Mouse (Mus musculus): ENCODE results near the gene Atpaf1.

Atpaf1 gene

DNA sequence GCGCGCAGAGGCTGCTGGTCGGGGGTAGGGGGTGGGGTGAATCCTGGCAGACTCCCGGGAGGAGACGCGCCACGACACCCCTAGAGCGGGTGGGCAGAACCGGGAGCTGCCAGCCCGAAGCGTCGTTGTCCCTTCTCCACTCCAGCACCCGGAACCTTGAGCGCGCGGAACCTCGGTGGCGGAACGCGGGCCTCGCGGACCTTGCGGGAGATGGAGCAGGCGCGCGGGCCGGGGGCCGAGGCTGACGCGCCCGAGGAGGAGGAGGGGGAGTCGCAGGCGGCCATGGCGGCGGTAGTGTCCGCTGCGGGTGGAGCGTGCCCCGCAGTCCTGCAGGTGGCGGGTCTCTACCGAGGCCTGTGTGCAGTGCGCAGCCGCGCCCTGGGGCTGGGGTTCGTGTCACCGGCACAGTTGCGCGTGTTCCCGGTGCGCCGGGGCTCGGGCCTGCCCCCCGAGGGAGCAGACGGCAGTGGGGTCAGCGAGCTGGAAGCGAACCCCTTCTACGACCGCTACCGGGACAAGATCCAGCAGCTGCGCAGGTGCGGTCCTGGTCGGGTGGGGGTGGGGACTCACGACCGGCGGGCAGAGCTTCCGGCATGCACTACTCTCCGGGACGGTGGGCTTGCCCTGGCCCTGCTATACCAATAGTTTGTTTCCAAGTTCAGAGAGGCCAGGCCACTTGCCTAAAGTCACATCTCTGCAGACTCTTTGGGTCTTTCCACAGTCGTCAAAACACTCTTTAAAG, at the start of gene Atpaf1:
Gene Atpaf1 (plus strand): TSS at position 44 of the 742 bp plus-strand sequence.
- peak; percentile 85 for ATAC-seq (ENCODE audit: low TSS enrichment)

DNA sequence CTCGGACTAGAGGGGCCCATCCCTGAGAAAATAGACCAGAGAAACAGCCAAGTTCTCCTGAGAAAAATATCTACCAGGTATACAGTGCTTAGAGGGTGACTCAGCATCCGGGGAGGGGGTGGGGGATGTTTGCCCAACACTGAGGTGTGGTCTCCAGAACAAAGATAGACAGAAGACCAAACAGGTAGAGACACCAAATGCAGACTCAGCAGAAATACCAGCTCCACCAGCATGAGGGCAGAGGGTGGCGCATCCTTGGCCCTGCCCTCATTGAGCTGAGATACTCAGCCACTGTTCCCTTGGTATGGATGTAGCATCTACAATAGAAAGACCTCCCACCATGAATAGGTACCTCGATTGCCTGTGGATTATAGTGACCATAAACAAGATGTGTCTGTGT, 49.7 kb upstream of the Atpaf1 start:
- no peak for ATAC-seq (ENCODE audit: low TSS enrichment)

DNA sequence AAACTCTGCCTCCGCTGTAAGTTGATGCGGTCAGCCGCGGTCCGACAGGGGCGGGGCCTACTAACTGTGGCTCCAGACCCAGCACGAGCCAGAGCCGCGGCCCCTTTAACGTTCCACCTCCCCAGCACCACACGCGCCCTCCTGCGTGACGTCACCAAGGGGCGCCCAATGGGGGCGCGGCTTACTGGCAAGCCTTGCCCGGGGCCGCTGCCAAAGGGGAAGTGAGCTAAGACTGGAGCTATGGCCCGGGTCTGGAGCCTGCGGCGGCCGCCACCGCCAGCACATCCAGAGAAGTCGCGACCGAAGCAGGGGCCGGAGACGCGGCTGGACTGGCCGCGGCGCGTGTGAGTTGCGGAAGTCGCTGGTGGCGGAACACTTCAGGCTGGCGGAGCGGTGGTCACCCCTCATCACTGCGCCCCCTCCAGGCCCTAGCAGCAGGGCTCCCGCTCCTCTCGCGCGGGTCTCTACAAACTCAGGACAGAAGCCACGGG, 47.0 kb upstream of the Atpaf1 start, which contains the start of gene Efcab14:
Gene Efcab14 (plus strand): TSS at position 194 of the 491 bp plus-strand sequence.
- ATAC-seq (ENCODE audit: low TSS enrichment), result peak; percentile 98

DNA sequence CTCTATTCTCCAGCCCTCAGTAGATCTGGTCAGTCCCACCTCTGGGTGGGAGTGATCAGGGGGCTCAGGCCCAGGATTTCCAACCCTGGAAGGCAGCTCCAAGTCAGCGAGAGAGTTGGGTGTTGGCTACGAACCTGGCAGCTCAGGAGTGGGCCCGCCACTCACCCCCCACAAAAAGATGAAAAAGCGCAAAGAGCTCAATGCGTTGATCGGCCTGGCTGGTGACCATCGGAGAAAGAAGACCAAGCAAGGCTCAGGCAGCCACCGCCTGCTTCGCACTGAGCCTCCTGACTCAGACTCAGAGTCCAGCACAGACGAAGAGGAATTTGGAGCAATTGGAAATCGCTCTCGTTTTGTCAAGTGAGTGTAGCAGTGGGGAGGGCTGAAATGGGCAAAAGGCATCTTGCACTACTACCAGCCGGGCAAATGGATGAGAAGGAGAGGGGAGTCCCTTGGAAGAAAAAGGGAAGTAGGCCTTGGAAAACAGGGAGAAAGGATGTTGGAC, 46.1 kb upstream of the Atpaf1 start:
- ATAC-seq (ENCODE audit: low TSS enrichment), result no peak

DNA sequence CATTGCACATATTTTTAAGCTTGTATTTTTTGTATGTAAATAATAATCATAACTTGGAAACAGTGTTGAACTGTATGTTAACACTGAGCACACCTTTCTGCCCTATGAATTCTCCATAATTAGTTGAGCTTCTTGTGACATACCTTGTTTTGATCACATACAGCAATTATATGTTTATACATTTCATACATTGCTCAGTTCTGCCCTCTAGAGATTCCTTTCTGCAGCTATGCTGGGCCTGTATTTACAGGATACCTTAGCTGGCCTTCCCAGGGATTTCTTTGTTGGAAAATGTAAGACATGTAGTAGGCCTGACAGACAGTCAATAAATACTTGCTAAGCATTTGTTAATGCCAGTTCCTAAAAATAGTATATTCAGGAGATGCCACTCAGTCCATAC, 42.0 kb upstream of the Atpaf1 start:
- no peak for ATAC-seq (ENCODE audit: low TSS enrichment)

DNA sequence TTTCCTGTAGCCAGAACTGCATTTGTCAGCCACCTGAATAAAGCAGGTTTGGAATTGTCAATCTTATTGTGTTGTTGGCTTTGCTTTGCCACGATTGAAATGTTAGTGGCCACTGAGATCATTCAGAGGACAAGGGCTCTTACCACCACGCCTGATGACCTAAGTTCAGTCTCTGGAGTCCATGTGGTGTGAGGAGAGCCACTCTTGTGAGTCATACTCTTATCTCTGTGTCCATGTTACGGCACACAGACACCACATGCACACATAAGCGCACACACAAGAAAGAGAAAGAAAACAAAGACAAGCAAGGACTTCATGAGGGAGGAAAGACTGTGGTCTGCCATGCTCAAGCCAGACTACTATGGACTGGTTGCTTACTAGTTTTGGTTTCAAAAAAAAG, 41.5 kb upstream of the Atpaf1 start:
- ATAC-seq (ENCODE audit: low TSS enrichment), result no peak

DNA sequence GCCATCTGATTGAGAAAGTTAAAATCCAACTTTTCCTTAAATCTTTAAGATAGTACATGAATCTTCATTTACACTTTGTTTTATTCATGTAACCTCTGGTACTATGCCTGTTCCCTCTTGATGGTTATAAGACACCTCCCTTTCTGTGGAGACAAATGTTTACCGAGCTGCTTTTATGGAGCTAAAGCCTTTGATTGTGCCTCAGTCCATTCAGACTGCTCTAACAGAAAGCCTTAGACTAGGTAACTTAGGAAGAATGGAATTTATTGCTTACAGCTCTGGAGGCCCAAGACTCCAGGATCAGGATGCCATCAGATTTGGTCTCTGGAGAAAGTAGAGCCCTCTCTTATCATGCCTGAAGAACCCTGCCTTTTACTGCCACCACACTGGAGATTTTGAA, 36.4 kb upstream of the Atpaf1 start:
- ATAC-seq (ENCODE audit: low TSS enrichment), result no peak

DNA sequence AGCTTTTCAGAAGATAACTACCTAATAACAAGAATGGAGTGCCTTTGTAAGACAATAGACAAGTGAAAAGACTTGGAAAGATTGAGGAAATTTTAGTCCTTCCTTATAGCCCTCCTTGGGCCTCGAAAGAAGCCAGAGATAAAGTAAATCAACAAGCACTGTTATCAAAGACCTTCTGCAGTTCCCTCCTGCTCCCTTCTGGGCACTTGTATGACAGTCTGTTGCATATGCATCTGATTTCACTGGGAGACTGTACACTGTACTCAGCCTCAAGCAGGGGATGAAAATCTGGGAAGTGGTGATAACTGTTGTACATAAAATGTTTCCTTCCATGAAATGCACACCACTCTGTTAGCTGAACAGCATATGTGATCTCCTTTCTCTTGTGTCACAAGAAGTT, 35.3 kb upstream of the Atpaf1 start:
- no peak for ATAC-seq (ENCODE audit: low TSS enrichment)

DNA sequence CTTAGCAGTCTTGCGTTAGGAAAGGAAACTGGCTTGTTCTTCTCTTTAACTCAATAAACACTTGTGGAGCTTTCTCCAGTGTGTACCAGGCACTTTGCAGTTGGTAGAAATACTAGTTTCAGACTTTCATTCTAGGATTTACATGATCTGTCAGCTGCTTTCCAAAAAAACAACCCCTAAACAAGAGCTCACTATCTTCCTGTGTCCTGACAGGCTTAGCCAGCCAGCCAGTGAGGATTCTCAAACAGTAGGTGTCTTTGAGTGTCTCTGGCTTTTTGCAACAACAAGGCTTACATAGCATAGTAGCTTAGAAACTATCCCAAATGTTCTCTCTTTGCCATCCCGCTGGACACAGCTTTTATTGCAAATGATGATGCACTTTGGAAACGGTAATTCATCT, 30.5 kb upstream of the Atpaf1 start:
- ATAC-seq (ENCODE audit: low TSS enrichment), result no peak

DNA sequence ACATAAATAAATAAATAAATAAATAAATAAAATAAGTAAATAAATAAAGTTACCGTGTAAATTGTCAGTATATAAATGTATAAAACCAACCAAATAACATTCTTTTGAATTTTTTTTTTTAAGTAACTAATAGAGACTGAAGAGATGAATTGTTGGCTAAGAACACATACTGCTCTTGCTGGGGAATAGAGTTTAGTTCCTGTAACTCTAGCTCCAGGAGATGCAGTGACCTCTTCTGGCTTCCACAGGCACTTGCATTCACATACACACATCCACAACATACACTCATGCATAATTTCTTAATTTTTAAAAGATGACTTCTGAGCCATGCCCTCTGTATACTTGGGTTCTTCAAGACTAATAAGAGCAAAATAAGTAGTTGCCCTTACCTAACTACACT, 29.8 kb upstream of the Atpaf1 start:
- ATAC-seq (ENCODE audit: low TSS enrichment), result no peak

DNA sequence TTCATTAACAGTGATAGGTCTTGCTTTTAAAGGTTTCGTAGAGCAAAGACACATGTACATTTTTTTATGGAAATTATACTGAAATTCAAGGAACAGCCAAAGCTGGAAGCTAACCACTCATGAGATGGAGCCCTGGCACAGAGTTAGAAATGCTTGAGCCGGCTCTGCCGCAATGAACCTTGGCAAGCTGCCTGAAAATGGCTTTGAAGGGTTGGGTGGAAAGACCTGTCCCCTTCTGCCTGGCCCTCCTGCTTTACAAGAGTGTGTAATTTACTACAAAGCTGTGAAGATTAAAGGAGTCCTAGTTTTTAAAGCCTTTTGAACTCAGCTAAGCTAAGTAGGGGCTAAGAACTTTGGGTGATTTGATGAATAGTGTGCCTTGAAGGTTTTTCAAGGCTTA, 23.4 kb upstream of the Atpaf1 start:
- ATAC-seq (ENCODE audit: low TSS enrichment), result no peak

DNA sequence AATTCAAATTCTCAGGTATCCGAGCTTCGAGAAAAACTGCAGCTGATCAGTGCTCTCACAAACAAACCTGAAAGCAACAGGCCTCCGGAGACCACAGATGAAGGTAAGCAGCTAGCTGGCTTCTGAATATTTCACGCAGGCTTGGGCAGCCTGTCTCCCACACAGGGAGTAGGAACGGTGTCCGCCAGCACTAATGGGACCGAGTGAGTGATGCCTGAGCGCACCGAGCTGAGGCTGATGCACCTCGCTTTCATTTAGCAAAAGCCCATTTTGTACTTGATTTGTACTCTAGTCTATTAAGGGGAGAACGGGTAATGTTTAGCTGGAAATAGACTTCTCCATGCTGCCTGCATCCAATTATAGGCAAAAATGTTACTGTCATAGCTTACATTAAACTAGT, 20.0 kb upstream of the Atpaf1 start:
- peak; percentile 55; the same call in 1 of the 2 replicates for ATAC-seq (ENCODE audit: low TSS enrichment)

DNA sequence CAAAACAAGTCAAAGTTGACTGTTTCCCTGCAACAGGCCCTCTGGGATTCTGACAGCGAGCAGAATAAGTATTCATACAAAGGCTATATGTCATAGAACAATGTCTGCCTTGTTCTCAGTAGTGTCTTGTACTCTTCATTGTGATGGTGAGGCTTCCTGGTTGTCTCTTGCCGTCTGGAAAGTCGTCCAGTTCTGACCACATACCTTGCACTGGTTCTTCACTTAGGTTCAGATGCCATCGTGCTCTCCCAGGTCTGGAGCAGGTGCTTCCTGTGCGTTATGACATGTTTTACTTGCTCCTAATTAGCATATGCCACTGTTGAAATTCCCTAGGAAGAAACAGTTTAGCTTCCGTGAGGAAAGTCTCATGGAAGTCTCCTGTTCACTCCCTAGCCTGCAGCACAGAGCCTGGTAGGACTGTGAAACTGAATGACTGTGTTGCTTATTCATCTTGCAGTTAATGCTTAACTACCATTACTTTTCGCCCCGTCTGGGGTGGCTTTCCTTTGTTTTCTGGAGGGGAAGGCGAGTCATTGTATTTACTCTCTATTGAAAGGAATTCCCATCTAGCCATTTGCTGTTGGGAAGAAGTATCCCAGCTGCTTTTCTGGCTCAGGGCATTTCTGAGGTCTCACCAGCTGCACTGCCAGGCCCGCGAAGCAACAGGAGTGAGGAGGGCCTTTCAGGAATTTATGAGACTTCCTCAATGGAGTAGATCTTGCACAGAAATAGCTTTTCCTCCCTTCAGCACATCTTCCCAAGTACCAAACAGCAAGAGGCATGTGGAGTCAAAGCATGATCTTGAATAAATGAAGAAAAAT, 16.8 kb upstream of the Atpaf1 start:
- ATAC-seq (ENCODE audit: low TSS enrichment), result no peak

DNA sequence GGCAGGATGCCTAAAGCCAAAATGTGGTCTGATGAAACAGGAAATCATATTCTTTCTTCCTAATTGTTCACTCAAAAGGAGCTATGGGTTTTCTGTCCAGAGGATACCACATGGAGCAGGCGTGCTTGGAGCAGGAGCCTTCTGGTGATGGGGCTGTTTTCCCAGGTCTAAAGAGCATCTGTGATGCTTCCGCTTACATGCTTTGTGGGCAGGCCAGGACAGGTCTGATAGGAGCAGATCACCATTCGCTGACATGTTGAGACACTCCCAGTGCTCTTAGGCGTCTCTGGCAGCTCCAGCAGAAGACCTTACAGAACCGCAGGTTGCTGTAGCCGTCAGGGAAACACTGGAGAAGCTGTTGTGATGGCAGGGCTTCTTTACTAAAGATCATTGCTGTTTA, 9.6 kb upstream of the Atpaf1 start:
- ATAC-seq (ENCODE audit: low TSS enrichment), result no peak

DNA sequence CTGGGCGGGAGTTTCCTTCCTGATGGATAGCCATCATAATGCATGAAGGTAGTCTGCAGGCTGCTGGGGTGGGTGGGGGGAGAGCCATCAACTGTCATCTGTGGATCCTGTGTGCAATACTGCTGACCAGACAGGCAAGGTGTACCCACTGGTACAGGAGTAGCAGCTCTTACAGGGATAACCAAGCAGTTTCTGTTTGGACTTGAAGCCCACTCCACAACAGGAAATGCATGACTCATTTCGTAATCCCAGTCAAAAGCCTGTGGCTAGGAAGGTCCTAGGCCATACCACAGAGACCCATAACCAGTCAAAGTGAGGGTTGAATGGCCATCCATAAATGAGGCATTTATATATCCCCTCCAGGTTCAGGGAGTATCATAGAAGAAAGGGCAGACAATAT, 7.0 kb upstream of the Atpaf1 start:
- no peak for ATAC-seq (ENCODE audit: low TSS enrichment)

DNA sequence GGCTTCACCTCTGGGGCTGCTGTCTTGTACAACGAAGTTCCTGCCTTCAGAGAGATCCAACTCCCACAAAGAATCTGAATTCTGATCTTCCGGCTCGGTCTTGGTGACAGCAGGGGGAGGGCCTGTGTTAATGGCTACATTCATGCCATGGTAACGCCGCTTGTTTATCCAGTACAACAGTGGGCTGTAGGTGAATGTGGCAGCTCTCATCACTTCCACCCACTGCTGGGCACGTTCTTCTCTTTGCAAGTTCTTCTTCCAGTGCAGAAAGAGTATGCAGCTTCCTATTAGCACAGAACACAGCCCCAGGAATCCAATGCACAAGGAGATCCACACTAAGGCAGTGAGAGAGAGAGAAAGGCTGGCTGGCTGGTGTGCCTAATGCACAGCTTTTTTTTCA, 4.3 kb upstream of the Atpaf1 start:
- peak; percentile 36; the same call in 1 of the 2 replicates for ATAC-seq (ENCODE audit: low TSS enrichment)

DNA sequence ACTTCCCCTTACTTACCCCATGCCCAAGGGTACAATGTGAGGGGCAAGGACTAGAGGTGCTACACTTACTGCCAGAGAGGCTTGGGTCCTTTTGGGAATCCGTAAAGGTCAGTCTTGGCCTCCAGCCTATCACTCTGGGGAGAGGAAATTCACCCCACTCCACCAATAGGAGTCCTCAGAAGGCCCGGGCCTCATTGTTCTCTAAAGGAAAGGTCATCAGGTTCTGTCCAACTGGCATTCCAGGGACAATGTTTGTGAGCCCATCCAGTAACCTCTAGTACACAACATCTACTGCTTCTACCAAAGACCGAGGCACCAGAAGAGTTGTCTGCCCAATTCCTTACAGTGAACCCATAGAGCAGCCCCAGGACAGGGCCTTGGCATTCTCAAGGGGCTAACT, 3.7 kb upstream of the Atpaf1 start, which contains the start of gene Tex38:
Gene Tex38 (minus strand): TSS at position 101 of the 400 bp plus-strand sequence.
- ATAC-seq (ENCODE audit: low TSS enrichment), result no peak

DNA sequence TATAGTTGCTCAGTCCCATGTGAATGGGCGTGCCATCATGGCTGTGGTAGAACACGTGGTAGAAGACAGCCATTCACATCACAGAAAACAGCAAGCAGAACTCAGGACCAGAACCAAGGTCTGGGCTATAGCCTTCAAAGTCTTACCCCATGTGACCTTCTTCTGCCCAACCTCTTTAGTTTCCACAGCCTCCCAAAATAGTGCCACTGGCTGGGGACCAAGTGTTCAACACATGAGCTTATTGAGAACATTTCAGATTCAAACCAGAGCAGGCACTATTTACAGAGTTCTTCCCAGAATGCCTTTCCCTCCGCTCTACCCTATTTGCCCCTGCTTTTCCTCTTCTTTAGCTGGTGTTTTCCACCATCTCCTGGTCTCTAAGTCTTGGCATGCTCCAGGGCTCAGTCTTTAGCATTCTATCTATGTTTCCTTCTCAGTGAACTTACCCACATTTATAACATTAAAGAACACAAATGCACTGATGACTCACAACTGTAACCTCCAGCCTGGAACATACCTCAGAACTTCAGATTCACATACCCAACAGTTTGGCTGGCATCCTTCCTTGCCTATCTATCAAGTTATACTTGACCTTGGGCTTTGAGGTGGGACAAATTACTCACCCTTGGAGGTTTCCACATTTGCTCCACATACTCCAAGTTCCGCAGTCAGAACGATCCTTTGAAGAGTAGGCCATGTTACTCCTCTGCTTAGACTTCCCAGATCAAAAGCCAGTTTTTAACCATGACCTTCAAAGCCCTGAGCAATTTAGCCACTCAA, 2.4 kb upstream of the Atpaf1 start:
- ATAC-seq (ENCODE audit: low TSS enrichment), result no peak

DNA sequence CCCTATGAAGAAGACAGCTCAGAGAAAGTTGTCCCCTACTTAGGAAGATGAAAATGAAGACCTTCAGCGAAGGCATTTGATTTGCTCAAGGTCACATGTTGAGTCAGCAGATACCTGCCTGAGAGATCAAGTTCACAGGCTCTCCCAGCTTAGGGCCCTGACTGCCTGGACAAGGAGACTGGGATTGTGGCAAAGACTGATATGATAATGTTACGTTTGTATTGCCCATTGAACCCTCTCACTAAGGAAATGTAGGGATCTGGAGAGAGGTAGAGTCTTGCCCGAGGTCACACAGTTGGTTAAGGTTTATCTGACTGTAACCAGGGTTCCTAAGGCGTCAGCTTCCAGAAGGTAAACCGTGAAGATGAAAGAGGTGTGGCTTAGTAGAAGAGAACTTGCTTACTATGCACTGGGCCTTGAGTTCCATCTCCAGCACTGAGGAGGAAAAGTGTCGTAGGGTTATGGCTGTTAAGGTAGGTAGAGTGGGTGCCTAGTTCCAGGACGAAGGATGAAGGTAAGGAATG, 961 bp downstream of the Atpaf1 start:
- no peak for ATAC-seq (ENCODE audit: low TSS enrichment)

DNA sequence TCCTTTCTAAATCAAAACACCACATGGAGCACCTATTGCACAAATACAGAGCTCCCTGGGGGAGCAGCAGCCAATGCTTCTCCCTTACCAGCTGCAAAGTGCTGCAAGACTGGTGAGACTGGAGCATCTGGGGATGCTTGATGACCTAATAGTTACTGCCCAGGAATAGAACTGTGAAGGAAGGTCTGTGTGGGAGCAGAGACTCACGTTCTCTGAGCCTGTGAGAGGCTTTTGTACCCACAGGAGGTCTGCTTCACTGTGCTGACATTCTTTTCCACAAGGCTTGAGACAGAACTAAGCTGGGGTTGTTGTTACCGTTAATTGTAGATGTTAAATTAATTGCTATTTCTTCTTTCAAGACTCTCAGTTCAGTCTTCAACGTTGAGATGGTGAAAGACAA, 6.3 kb downstream of the Atpaf1 start:
- peak; percentile 67 for ATAC-seq (ENCODE audit: low TSS enrichment)

DNA sequence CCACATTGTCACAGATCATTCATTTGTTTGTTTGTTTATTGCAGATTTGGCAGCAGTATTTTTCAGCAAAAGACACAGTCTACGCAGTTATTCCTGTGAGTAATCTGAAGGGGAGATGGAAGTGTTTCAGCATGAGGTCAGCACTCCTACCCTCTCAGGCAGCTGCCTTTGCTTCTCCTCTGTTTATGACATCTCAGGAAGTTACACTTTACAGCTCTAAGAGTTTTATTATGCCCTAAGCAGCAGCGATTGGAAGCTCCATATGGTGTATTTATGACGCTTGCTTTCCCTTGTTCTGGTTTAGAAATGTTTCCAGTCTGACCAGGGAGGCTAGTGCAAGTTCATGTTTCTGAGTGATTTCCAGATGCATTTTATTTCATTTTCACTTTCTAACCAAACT, 10.7 kb downstream of the Atpaf1 start:
- ATAC-seq (ENCODE audit: low TSS enrichment), result no peak

DNA sequence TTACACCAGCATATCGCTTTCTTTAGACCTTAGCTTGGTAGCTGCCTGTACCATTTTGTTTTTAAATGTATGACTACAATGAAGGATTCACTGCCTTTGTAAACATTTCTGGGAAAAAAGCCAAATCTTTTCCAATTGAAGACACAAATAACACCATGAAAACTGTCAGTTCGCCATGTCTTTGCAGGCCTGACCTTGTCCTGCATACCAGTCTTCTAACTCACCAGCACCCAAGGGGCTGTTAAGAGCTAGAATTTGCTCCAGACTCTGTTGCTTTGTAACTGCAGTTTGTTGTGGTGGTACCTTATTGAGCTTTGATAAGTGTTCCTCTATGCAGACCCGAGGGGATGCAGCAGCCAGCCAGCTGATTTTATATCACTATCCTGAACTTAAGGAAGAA, 15.4 kb downstream of the Atpaf1 start:
- ATAC-seq (ENCODE audit: low TSS enrichment), result no peak
